Mouse (Mus musculus): ENCODE results near the gene 4930455H04Rik.

DNA sequence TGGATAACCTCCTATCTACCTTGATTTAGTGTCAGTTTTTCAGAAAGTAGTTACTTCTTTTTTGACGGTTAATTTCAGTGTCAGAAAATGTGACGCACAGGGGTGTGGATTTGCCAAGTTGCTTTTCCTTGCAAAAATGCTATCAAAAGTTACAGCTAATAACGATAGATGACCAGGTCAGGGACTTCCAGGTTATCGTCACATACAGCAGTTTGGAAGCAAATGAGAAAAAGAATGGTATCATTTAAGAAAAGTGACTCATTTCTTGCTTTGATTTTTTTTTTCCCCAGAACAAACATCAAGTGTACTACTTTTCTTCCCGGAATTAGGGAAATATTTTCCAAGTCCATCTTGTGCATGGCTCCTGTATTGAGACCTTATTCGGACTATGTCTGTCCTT, 631 bp upstream of the 4930455H04Rik start:
- no peak for TF ChIP-seq CTCF (IDR thresholded peaks at IDR 0.05; ENCODE audit: extremely low read depth, insufficient read depth, low read length)
- TF ChIP-seq POLR2A (IDR thresholded peaks at IDR 0.05; ENCODE audit: extremely low read depth, insufficient read depth, low read length): no peak

Data from cortical plate, adult 2 months (tissue).